Mouse (Mus musculus) kidney, embryonic 14.5 days (tissue): Measurements from ENCODE around the gene Scnn1a. TPM values are rescaled to one million over a fixed set of nuclear protein-coding genes. Genes with fewer than 3 reads are reported as not detected.

Source experiments
- ATAC-seq: fragments of 200-750 bp; cut with Nextera tagmentation; 2 replicates; pipeline ENCODE4 v1.8.0; 2017; ENCODE audit warnings: moderate number of reproducible peaks, mild to moderate bottlenecking, moderate TSS enrichment, moderate library complexity; ENCODE audit not compliant: low FRiP score, low TSS enrichment
- H3K27ac ChIP-seq: fragments of 300-500 bp; sonication (generic); 2 replicates; pipeline ENCODE4 v1.5.1; 2014; ENCODE audit warnings: low read depth, mild to moderate bottlenecking, low read length, moderate library complexity, mixed read lengths
- H3K27me3 ChIP-seq: fragments of 300-500 bp; sonication (generic); 2 replicates; pipeline ENCODE4 v1.6.1; 2014; ENCODE audit warnings: mild to moderate bottlenecking, low read length; ENCODE audit not compliant: control insufficient read depth, insufficient read depth
- H3K36me3 ChIP-seq: fragments of 300-500 bp; sonication (generic); 2 replicates; pipeline ENCODE4 v1.6.1; 2014; ENCODE audit warnings: low read length, mixed read lengths; ENCODE audit not compliant: control insufficient read depth, insufficient read depth
- H3K4me1 ChIP-seq: fragments of 300-500 bp; sonication (generic); 2 replicates; pipeline ENCODE4 v1.6.1; 2014; ENCODE audit warnings: low read length, mixed read lengths; ENCODE audit not compliant: control insufficient read depth, insufficient read depth
- H3K4me2 ChIP-seq: fragments of 300-500 bp; sonication (generic); replicated peaks from 2 replicates; pipeline ENCODE4 v1.6.1; 2014; ENCODE audit warnings: low read depth, mild to moderate bottlenecking, low read length
- H3K4me3 ChIP-seq: fragments of 300-500 bp; sonication (generic); 2 replicates; pipeline ENCODE4 v1.5.1; 2014; ENCODE audit warnings: mild to moderate bottlenecking, low read length
- H3K9ac ChIP-seq: fragments of 300-500 bp; sonication (generic); 2 replicates; pipeline ENCODE4 v1.6.1; 2014; ENCODE audit warnings: low read depth, mild to moderate bottlenecking, low read length, moderate library complexity
- H3K9me3 ChIP-seq: fragments of 300-500 bp; sonication (generic); 2 replicates; pipeline ENCODE4 v1.6.1; 2016; ENCODE audit warnings: low read length; ENCODE audit not compliant: control insufficient read depth
- WGBS: fragments of 180-500 bp; shearing (Covaris S2); extraction: QIAGEN DNeasy Blood & Tissue Kit; methylation state at CpG from one replicate; pipeline ENCODE4 v1.1.7; 2014; 5-methylcytosine and 5-hydroxymethylcytosine counted together
- polyA plus RNA-seq: library from polyadenylated mRNA; unstranded; fragments of >200 nt; fragmentation: Nextera tagmentation; extraction: Ambion mirVana; gene quantifications from 2 replicates; pipeline ENCODE4 v1.2.1, GENCODE M21; 2014

Scnn1a gene
- polyA plus RNA-seq, 1 experiment from 2014 or later: 3.3 TPM

DNA sequence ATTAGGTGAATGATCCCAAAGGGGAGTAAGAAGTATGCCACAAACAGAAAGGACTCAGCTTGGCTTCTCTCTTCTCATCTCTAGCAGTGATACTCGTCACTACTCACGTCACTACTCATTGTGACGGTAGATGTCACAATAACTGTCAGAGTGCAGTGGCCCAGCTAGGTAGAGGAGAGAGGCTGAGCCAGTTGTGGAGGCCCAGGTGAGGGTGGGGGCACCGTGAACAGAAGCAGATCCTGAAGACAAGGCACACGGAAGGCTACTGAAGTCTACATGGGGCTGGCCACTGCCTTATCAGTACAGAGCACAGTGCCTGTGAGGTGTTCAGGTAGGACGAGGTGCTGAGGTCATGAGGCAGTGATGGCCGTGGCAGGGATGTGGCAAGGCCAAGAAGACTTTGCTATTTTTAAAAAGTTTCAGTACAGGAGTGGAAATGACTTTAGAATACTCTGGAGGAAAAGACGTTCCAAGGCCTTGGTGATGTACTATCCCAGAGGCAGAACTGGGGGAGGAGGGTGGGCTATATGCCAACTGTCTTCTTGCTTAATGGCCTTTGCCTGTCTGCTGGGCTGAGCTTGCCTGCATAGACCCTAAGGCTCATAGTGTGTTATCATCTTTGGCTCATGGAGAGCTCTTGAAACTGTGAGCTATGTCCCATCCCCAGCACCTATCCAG is 31.0 kb downstream of the Scnn1a start:
- H3K9ac ChIP-seq: peak overlapping the region; percentile 83; the same call in 1 of the 2 replicates
- no peaks in the 10 kb centered on the region for H3K27me3 ChIP-seq
- H3K9me3 ChIP-seq: no peaks in the 10 kb centered on the region
- no peak overlapping the region for H3K27ac ChIP-seq
- 53% methylated on average over 8 of the region's 8 CpGs for whole genome bisulfite sequencing
- H3K36me3 ChIP-seq: no peaks in the 10 kb centered on the region; the same call in 1 of the 2 replicates
- ATAC-seq: no peak
- H3K4me3 ChIP-seq: peak overlapping the region; percentile 85
- H3K4me2 ChIP-seq: peak overlapping the region; percentile 91
- peaks cover 63% of the 10 kb centered on the region for H3K4me1 ChIP-seq

DNA sequence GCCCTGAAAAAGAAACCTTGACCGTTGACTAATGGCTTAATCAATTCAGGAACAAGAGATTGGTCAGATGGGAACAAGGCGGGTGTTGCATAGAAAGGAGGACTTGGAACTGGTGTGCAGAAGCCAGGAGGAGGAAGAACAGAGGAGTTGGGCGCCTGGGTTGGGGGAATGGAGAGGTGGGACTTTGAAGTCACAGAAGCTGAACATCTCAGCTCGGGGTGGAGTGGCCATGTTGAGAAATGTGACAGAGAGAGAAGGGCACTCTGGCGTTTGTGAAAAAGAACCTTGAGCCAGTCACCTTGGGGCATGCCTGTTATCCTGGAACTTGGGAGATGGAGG is 31.6 kb downstream of the Scnn1a start:
- Histone ChIP-seq H3K27me3 (no peaks in the 10 kb centered on the region), H3K4me3 (no peak overlapping the region; the same call in 1 of the 2 replicates), H3K9ac (no peak overlapping the region), H3K27ac (no peak overlapping the region), H3K4me1 (peaks cover 63% of the 10 kb centered on the region), H3K9me3 (no peaks in the 10 kb centered on the region), H3K36me3 (no peaks in the 10 kb centered on the region; the same call in 1 of the 2 replicates), H3K4me2 (no peak overlapping the region)
- no peak for ATAC-seq
- 61% methylated on average over 5 of the region's 5 CpGs for WGBS

DNA sequence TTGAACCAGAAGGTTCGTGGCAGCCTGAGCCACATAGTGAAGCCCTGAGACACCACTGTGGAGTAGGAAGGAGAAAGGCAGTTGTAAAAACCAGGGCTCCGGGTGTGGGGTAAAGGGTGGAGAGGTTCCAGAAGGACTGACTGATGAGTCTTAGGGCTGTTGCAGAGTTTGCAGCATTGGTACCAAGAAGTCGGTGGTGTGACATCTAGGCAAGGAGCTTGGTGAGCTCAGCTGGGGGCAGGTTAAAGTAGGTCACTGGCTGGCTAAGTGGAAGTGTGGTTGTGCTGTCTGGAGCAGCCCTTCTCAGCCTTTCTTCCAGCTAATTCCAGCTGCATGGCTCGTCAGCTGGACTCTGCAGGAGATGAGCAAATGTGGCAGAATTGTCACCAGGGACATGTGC is 32.4 kb downstream of the Scnn1a start:
- H3K4me1 ChIP-seq: peaks cover 63% of the 10 kb centered on the region
- H3K36me3 ChIP-seq: peaks cover 8% of the 10 kb centered on the region
- no peaks in the 10 kb centered on the region for H3K27me3 ChIP-seq
- 57% methylated on average over 4 of the region's 4 CpGs for WGBS
- H3K9ac ChIP-seq: no peak overlapping the region
- H3K27ac ChIP-seq: no peak overlapping the region
- no peak overlapping the region for H3K4me3 ChIP-seq
- H3K9me3 ChIP-seq: no peaks in the 10 kb centered on the region
- ATAC-seq: no peak
- no peak overlapping the region; the same call in 1 of the 2 replicates for H3K4me2 ChIP-seq

DNA sequence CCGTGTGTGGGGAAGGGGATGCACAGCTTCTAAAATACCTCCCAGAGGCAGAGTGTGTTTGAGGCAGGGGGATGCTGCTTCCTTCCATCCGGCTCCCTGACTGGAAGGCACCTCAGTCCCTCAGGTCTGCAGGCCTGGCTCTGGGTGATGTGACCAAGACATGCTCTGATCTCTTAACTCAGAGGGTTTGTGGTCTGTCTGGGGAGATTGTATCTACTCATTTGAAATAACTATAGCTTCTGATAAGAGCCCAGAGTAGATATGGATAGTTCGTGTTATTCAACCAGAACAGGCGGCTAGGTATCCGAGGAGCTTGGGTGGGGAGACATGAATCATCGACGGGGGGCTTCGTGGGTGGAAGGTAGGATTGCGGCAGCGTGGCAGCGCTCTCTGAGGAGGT is 32.8 kb downstream of the Scnn1a start:
- no peaks in the 10 kb centered on the region for H3K9me3 ChIP-seq
- no peak overlapping the region for H3K4me2 ChIP-seq
- no peak for ATAC-seq
- H3K27ac ChIP-seq: 0 out of 2 replicates have a peak overlapping the region, but pooled peaks have one; percentile 72
- no peak overlapping the region for H3K4me3 ChIP-seq
- H3K36me3 ChIP-seq: peaks cover 12% of the 10 kb centered on the region
- H3K4me1 ChIP-seq: peaks cover 66% of the 10 kb centered on the region
- 63% methylated on average over 11 of the region's 11 CpGs for WGBS
- H3K9ac ChIP-seq: no peak overlapping the region
- H3K27me3 ChIP-seq: no peaks in the 10 kb centered on the region

DNA sequence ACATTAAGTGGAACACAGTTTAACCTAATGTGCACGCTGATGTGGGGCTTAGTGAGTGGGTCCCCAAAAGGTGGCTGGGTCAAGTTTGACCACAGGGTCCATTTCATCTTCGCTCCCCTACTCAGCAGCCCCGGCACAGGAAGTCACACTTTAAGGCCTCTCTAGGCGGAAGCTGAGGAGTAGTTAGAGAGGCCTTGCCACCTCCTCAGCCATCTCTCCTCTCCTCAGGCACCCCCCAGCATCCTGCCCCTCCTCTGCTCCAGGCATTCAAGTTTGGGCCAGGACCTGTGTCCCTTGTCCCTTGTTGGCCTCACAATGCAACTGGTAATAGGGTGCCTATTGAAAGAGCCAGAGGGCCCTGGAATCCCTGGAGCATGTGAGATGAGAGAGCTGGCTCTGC is 33.2 kb downstream of the Scnn1a start:
- Histone ChIP-seq H3K9ac (0 out of 2 replicates have a peak overlapping the region, but pooled peaks have one; percentile 1), H3K27ac (peak overlapping the region; percentile 72; the same call in 1 of the 2 replicates), H3K4me3 (no peak overlapping the region), H3K4me1 (peaks cover 64% of the 10 kb centered on the region), H3K9me3 (no peaks in the 10 kb centered on the region), H3K36me3 (peaks cover 16% of the 10 kb centered on the region), H3K27me3 (no peaks in the 10 kb centered on the region), H3K4me2 (peak overlapping the region; percentile 34)
- WGBS: 68% methylated on average over 4 of the region's 4 CpGs
- ATAC-seq: no peak

DNA sequence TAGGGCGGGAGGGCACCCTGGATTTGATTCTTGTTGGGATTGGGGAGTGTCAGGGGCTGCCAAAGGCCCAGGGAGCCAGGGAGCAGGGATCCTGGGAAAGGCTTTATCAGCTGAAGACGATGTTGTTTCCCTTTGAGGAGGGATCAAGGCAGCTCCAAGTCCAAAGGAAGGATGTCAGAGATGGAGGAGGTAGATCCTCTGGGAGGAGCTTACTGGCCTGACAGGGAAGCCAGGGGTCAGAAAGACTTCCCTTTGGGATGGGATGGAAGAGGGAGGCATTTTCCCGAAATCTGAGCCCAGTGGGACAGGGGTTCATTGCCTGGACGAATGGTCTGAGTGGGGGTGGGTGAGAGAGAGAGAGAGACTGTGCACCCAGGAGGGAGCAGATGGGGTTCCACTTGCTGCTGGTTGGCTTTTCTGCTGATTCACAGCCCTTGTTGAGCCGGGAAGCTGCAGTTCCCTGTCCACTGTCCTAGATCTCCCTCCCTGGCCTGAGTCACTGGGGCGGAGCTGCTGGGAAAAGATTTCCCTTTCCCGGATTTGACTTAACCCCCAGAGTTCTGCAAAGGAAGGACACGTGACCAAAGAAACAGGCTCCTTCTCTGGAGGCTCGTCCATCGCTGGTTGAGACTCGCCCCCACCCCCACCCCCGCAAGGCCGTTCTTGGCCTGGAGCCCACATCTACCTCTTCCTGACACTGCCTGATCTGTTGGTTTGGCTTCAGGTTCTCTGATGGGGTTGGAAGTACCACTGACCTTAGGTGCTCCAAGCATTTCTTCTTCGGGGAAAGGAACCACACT is 34.1 kb downstream of the Scnn1a start:
- 6% methylated on average over 14 of the region's 14 CpGs for WGBS
- no peaks in the 10 kb centered on the region for H3K9me3 ChIP-seq
- peaks cover 58% of the 10 kb centered on the region for H3K4me1 ChIP-seq
- H3K27ac ChIP-seq: peak overlapping the region; percentile 72
- H3K9ac ChIP-seq: peak overlapping the region; percentile 1; the same call in 1 of the 2 replicates
- peak; percentile 34; the same call in 1 of the 2 replicates for ATAC-seq
- H3K4me3 ChIP-seq: peak overlapping the region; percentile 14; the same call in 1 of the 2 replicates
- peak overlapping the region; percentile 34 for H3K4me2 ChIP-seq
- peaks cover 24% of the 10 kb centered on the region for H3K36me3 ChIP-seq
- H3K27me3 ChIP-seq: no peaks in the 10 kb centered on the region

DNA sequence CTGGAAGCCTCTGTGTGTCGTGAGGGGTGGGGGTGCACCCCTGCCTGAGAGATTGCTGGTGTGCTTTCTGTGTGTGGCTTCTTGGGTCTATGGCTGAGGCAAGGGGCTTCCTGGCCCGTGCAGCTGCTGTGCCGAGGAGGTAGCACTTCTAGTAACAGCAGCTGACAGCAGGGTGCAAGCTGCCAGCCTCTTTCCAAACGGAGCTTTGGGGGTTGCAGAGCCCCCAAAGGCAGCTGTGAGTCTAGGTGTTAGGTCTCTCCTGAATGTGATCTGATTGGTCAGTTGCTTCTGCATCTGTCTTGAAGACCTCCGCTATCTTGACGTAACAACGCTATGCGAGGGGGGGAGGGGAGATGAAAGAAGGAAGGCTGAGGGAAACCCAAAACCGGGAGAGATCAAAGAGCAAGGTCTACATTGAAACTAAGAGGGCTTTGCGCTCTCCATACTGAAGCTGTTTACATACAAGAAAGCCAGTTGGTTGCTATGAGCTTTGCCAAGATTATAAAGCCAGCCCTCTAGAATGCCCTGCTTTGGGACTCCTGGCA is 34.8 kb downstream of the Scnn1a start:
- ATAC-seq: no peak
- WGBS: 4% methylated on average over 10 of the region's 10 CpGs
- Histone ChIP-seq H3K4me3 (peak overlapping the region; percentile 14), H3K9ac (peak overlapping the region; percentile 1; the same call in 1 of the 2 replicates), H3K4me2 (peak overlapping the region; percentile 34), H3K27ac (peak overlapping the region; percentile 72), H3K4me1 (peaks cover 58% of the 10 kb centered on the region), H3K9me3 (no peaks in the 10 kb centered on the region), H3K27me3 (no peaks in the 10 kb centered on the region), H3K36me3 (peaks cover 27% of the 10 kb centered on the region)

DNA sequence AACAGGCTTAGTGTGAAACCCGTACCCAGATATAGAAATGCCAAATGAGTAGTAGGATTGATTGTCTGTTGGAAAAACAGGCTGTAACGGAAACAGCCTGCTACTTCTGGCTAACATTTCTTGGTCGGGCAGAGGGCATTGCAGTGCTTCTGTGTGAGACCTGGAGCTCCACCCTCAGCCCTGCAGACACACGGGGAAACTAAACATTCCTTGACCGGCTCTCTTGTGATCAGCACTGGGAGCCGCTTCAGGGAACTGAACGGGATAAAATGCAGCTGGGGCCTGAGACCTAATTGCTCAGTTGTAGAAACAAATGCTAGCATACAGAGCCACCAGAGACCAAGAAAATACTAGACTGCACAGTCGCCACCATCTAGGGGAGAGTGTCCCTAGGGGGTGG is 35.8 kb downstream of the Scnn1a start:
- H3K4me2 ChIP-seq: no peak overlapping the region
- ATAC-seq: no peak
- peaks cover 52% of the 10 kb centered on the region for H3K4me1 ChIP-seq
- 22% methylated on average over 8 of the region's 8 CpGs for WGBS
- H3K9me3 ChIP-seq: no peaks in the 10 kb centered on the region
- H3K27me3 ChIP-seq: no peaks in the 10 kb centered on the region
- H3K9ac ChIP-seq: peak overlapping the region; percentile 31; the same call in 1 of the 2 replicates
- no peak overlapping the region for H3K27ac ChIP-seq
- H3K4me3 ChIP-seq: no peak overlapping the region
- peaks cover 37% of the 10 kb centered on the region for H3K36me3 ChIP-seq
